Comparison of ENCODE assay signal across 31 mouse cellular contexts in the genomic region with DNA sequence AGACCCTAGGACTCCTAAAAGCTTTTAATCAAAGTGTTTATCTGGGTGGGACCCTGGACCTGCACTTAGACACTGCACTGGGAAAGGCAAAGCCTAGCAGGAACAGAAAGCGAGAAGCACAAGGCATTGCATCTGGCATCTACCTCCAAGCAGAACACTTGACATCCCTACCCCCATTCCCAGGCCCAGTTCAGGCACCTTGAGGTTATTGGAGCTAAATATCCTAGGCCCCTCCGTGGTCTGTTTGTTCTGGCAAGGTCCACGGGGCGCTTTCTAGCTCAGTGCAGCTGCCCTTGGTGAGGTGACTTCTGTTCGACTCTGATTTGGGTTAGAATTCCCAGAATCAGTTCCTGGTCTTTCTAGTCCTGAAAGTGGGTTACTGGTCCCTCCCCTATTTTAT. TPM values are rescaled to one million over a fixed set of nuclear protein-coding genes. Genes with fewer than 3 reads are reported as not detected.
A peak's percentile ranks its signal among the peaks of the same experiment; 100 is the strongest.
DNase-seq lines count a peak whose midpoint lies in the region; ATAC-seq lines count a peak whose summit lies in the region.
"Had no signal": no experiment of that assay in that cellular context is flagged by ENCODE, and none has a peak within 500 bp of the region (broad histone marks: within the 10 kb centered on the region; RNA-seq: fewer than 3 reads in every experiment).

No protein-coding gene starts in this region.

- no peak overlapping the region for H3K4me2 ChIP-seq in forebrain, embryonic 16.5 days (ENCODE audit: low read length)
- H3K4me2 ChIP-seq in hindbrain, embryonic 12.5 days (replicated peaks) = no peak overlapping the region
- H3K4me2 ChIP-seq in midbrain, embryonic 12.5 days (replicated peaks) = 0 out of 2 replicates have a peak overlapping the region, but pooled peaks have one; percentile 21
- H3K4me2 ChIP-seq in midbrain, embryonic 15.5 days = no peak overlapping the region
- no peak overlapping the region for H3K4me2 ChIP-seq in neural tube, embryonic 11.5 days (ENCODE audit: low read depth)
- H3K4me2 ChIP-seq: embryonic facial prominence, embryonic 12.5 days; intestine, embryonic 15.5 days; limb, embryonic 15.5 days; liver, embryonic 13.5 days had no signal

- H3K36me3 ChIP-seq in forebrain, embryonic 10.5 days (replicated peaks) = no peaks in the 10 kb centered on the region
- H3K36me3 ChIP-seq in forebrain, embryonic 16.5 days (ENCODE audit: control insufficient read depth, insufficient read depth) = no peaks in the 10 kb centered on the region
- no peaks in the 10 kb centered on the region for H3K36me3 ChIP-seq in hindbrain, embryonic 10.5 days
- H3K36me3 ChIP-seq in hindbrain, embryonic 12.5 days = no peaks in the 10 kb centered on the region
- H3K36me3 ChIP-seq in midbrain, embryonic 12.5 days = no peaks in the 10 kb centered on the region
- no peaks in the 10 kb centered on the region for H3K36me3 ChIP-seq in midbrain, embryonic 15.5 days (replicated peaks)
- no peaks in the 10 kb centered on the region for H3K36me3 ChIP-seq in neural tube, embryonic 11.5 days (ENCODE audit: control insufficient read depth, insufficient read depth, low read length)
- H3K36me3 ChIP-seq: embryonic facial prominence, embryonic 12.5 days; heart, embryonic 10.5 days; heart, embryonic 15.5 days; intestine, embryonic 15.5 days; limb, embryonic 15.5 days; liver, embryonic 13.5 days; neural tube, embryonic 12.5 days had no signal

- ATAC-seq in forebrain, embryonic 16.5 days = no peak
- ATAC-seq in hindbrain, embryonic 12.5 days (ENCODE audit: low FRiP score) = no peak
- ATAC-seq in midbrain, embryonic 12.5 days (ENCODE audit: low FRiP score, low read depth) = no peak
- ATAC-seq in midbrain, embryonic 15.5 days (replicated peaks) = no peak
- ATAC-seq in neural tube, embryonic 11.5 days (ENCODE audit: insufficient read depth, low FRiP score, low TSS enrichment) = no peak
- ATAC-seq: hindbrain, embryonic 16.5 days; intestine, embryonic 15.5 days; lung, postnatal 0 days had no signal

- peaks cover 100% of the 10 kb centered on the region for H3K27me3 ChIP-seq in forebrain, embryonic 10.5 days (ENCODE audit: poor library complexity, severe bottlenecking)
- H3K27me3 ChIP-seq in forebrain, embryonic 16.5 days (replicated peaks; ENCODE audit: control insufficient read depth, insufficient read depth, low read length) = peaks cover 65% of the 10 kb centered on the region
- H3K27me3 ChIP-seq in hindbrain, embryonic 10.5 days (ENCODE audit: insufficient read depth, poor library complexity, severe bottlenecking) = peaks cover 100% of the 10 kb centered on the region
- H3K27me3 ChIP-seq in hindbrain, embryonic 12.5 days = peaks cover 81% of the 10 kb centered on the region
- peaks cover 80% of the 10 kb centered on the region for H3K27me3 ChIP-seq in midbrain, embryonic 12.5 days
- H3K27me3 ChIP-seq in midbrain, embryonic 15.5 days (replicated peaks) = peaks cover 78% of the 10 kb centered on the region
- peaks cover 67% of the 10 kb centered on the region for H3K27me3 ChIP-seq in neural tube, embryonic 11.5 days (ENCODE audit: control insufficient read depth, insufficient read depth, low read length)

- H3K4me1 ChIP-seq in forebrain, embryonic 10.5 days = peaks cover 30% of the 10 kb centered on the region
- peaks cover 15% of the 10 kb centered on the region for H3K4me1 ChIP-seq in forebrain, embryonic 16.5 days (replicated peaks; ENCODE audit: control insufficient read depth, insufficient read depth, low read length)
- peaks cover 42% of the 10 kb centered on the region for H3K4me1 ChIP-seq in hindbrain, embryonic 10.5 days (replicated peaks)
- peaks cover 23% of the 10 kb centered on the region for H3K4me1 ChIP-seq in hindbrain, embryonic 12.5 days
- peaks cover 19% of the 10 kb centered on the region for H3K4me1 ChIP-seq in midbrain, embryonic 12.5 days
- H3K4me1 ChIP-seq in midbrain, embryonic 15.5 days = peaks cover 15% of the 10 kb centered on the region
- H3K4me1 ChIP-seq in neural tube, embryonic 11.5 days (ENCODE audit: control insufficient read depth, insufficient read depth, low read length) = no peaks in the 10 kb centered on the region
- H3K4me1 ChIP-seq: liver, embryonic 13.5 days had no signal

- peak overlapping the region; percentile 37; the same call in 1 of the 2 replicates for H3K4me3 ChIP-seq in forebrain, embryonic 10.5 days
- no peak overlapping the region for H3K4me3 ChIP-seq in forebrain, embryonic 16.5 days (replicated peaks; ENCODE audit: low read length)
- peak overlapping the region; percentile 60 for H3K4me3 ChIP-seq in hindbrain, embryonic 10.5 days
- H3K4me3 ChIP-seq in hindbrain, embryonic 12.5 days = no peak overlapping the region
- H3K4me3 ChIP-seq in midbrain, embryonic 12.5 days = peak overlapping the region; percentile 23; the same call in 1 of the 2 replicates
- H3K4me3 ChIP-seq in midbrain, embryonic 15.5 days = no peak overlapping the region
- 0 out of 2 replicates have a peak overlapping the region, but pooled peaks have one; percentile 3 for H3K4me3 ChIP-seq in neural tube, embryonic 11.5 days (ENCODE audit: low read depth, low read length)
- H3K4me3 ChIP-seq: embryonic facial prominence, embryonic 12.5 days; heart, embryonic 15.5 days; intestine, embryonic 15.5 days; layer of hippocampus, adult 2 months; liver, embryonic 13.5 days; neural tube, embryonic 12.5 days had no signal

- under 1% methylated on average over 5 of the region's 5 CpGs for WGBS in forebrain, embryonic 10.5 days
- 9% methylated on average over 5 of the region's 5 CpGs for WGBS in forebrain, embryonic 16.5 days
- 3% methylated on average over 5 of the region's 5 CpGs for WGBS in hindbrain, embryonic 10.5 days
- WGBS in hindbrain, embryonic 12.5 days = 2% methylated on average over 5 of the region's 5 CpGs
- WGBS in midbrain, embryonic 12.5 days = 6% methylated on average over 5 of the region's 5 CpGs
- WGBS in midbrain, embryonic 15.5 days = 7% methylated on average over 5 of the region's 5 CpGs
- WGBS in neural tube, embryonic 11.5 days = 10% methylated on average over 5 of the region's 5 CpGs

- no peaks in the 10 kb centered on the region for H3K9me3 ChIP-seq in forebrain, embryonic 10.5 days
- no peaks in the 10 kb centered on the region for H3K9me3 ChIP-seq in forebrain, embryonic 16.5 days (ENCODE audit: control insufficient read depth, low read length)
- H3K9me3 ChIP-seq in hindbrain, embryonic 10.5 days = no peaks in the 10 kb centered on the region
- H3K9me3 ChIP-seq in hindbrain, embryonic 12.5 days (replicated peaks) = no peaks in the 10 kb centered on the region
- no peaks in the 10 kb centered on the region for H3K9me3 ChIP-seq in midbrain, embryonic 12.5 days
- H3K9me3 ChIP-seq in midbrain, embryonic 15.5 days = no peaks in the 10 kb centered on the region
- H3K9me3 ChIP-seq in neural tube, embryonic 11.5 days (ENCODE audit: control insufficient read depth, low read length) = no peaks in the 10 kb centered on the region
- H3K9me3 ChIP-seq: embryonic facial prominence, embryonic 12.5 days; heart, embryonic 10.5 days; heart, embryonic 15.5 days; intestine, embryonic 15.5 days; limb, embryonic 15.5 days; liver, embryonic 13.5 days; neural tube, embryonic 12.5 days had no signal

- DNase-seq in forebrain, embryonic 10.5 days (ENCODE audit: extremely low spot score, low spot score) = no peak
- peak; percentile 25 for DNase-seq in hindbrain, embryonic 10.5 days (ENCODE audit: low spot score)
- no peak for DNase-seq in neural tube, embryonic 11.5 days (ENCODE audit: low spot score)
- DNase-seq: adrenal gland, postnatal 14 days; cerebellum, adult 11 months; cerebellum, adult 9-10 months; cerebellum, postnatal 36 days; kidney, adult 2 months; kidney, postnatal 36 days; liver, embryonic 13.5 days; lung, adult 18-20 months; lung, postnatal 4 days; right cerebral cortex, postnatal 4 days; thymus, adult 18-20 months; thymus, postnatal 25 days had no signal

- no peak overlapping the region for H3K9ac ChIP-seq in forebrain, embryonic 16.5 days (replicated peaks; ENCODE audit: low read depth, low read length)
- H3K9ac ChIP-seq in hindbrain, embryonic 12.5 days = no peak overlapping the region
- H3K9ac ChIP-seq in midbrain, embryonic 12.5 days (replicated peaks) = no peak overlapping the region
- no peak overlapping the region for H3K9ac ChIP-seq in midbrain, embryonic 15.5 days
- H3K9ac ChIP-seq in neural tube, embryonic 11.5 days (ENCODE audit: low read length) = no peak overlapping the region
- H3K9ac ChIP-seq: embryonic facial prominence, embryonic 12.5 days; heart, embryonic 15.5 days; intestine, embryonic 15.5 days; limb, embryonic 15.5 days; liver, embryonic 13.5 days; neural tube, embryonic 12.5 days had no signal

- H3K27ac ChIP-seq in forebrain, embryonic 10.5 days = no peak overlapping the region
- no peak overlapping the region for H3K27ac ChIP-seq in forebrain, embryonic 16.5 days (ENCODE audit: low read length)
- H3K27ac ChIP-seq in hindbrain, embryonic 10.5 days = peak overlapping the region; percentile 78
- H3K27ac ChIP-seq in hindbrain, embryonic 12.5 days = no peak overlapping the region
- H3K27ac ChIP-seq in midbrain, embryonic 12.5 days (replicated peaks) = no peak overlapping the region
- no peak overlapping the region for H3K27ac ChIP-seq in midbrain, embryonic 15.5 days
- no peak overlapping the region for H3K27ac ChIP-seq in neural tube, embryonic 11.5 days (ENCODE audit: low read depth, low read length)
- H3K27ac ChIP-seq: embryonic facial prominence, embryonic 12.5 days; heart, embryonic 10.5 days; heart, embryonic 15.5 days; intestine, embryonic 15.5 days; layer of hippocampus, adult 2 months; limb, embryonic 15.5 days; liver, embryonic 13.5 days; neural tube, embryonic 12.5 days; stomach, postnatal 0 days had no signal

RNA-seq across cellular contexts. Expression of a gene that starts 2.7 kb away (rescaled TPM):
- 2.1 and 8.1 TPM in 2 replicates for polyA plus RNA-seq in forebrain, embryonic 10.5 days (2016; fragmentation: Nextera tagmentation; extraction: Ambion mirVana)
- polyA plus RNA-seq in forebrain, embryonic 16.5 days (2015; fragmentation: Nextera tagmentation; extraction: Ambion mirVana) = 0.87 and 1.6 TPM in 2 replicates
- polyA plus RNA-seq in hindbrain, embryonic 10.5 days (2016; fragmentation: Nextera tagmentation; extraction: Ambion mirVana) = 82.0 and 99.1 TPM in 2 replicates
- 40.8 and 46.1 TPM in 2 replicates for polyA plus RNA-seq in hindbrain, embryonic 12.5 days (2016; fragmentation: Nextera tagmentation; extraction: Ambion mirVana)
- polyA plus RNA-seq in midbrain, embryonic 12.5 days (2016; fragmentation: Nextera tagmentation; extraction: Ambion mirVana) = 11.1 and 65.4 TPM in 2 replicates
- 1.6 and 2.7 TPM in 2 replicates for polyA plus RNA-seq in midbrain, embryonic 15.5 days (2015; fragmentation: Nextera tagmentation; extraction: Ambion mirVana)
- 36.6 and 38.9 TPM in 2 replicates for polyA plus RNA-seq in neural tube, embryonic 11.5 days (2014; fragmentation: Nextera tagmentation; extraction: Ambion mirVana)
- polyA plus RNA-seq: CD4-positive, CD25-positive, alpha-beta regulatory T cell, adult 4 months; heart, embryonic 10.5 days; heart, embryonic 15.5 days; intestine, embryonic 15.5 days; kidney, adult 2 months; kidney, embryonic 16.5 days; limb, embryonic 15.5 days; liver, embryonic 13.5 days; lung, postnatal 0 days; stomach, postnatal 0 days had no signal

Comparison
In these comparisons a context has a peak if more than half of its experiments do, and no peak if none do; other contexts are left out.
1. H3K4me3 ChIP-seq: peak in forebrain, embryonic 10.5 days (single experiment), hindbrain, embryonic 10.5 days (single experiment), midbrain, embryonic 12.5 days (single experiment) and neural tube, embryonic 11.5 days (single experiment); none in forebrain, embryonic 16.5 days (single experiment), hindbrain, embryonic 12.5 days (single experiment) and midbrain, embryonic 15.5 days (single experiment).